Mouse (Mus musculus) heart, embryonic 16.5 days (tissue): ENCODE results near the gene Spaca4. TPM values are rescaled to one million over a fixed set of nuclear protein-coding genes. Genes with fewer than 3 reads are reported as not detected.

Experiments
- polyA plus RNA-seq: library from polyadenylated mRNA; unstranded; fragments of >200 nt; fragmentation: Nextera tagmentation; extraction: Ambion mirVana; gene quantifications from 2 replicates; pipeline ENCODE4 v1.2.1, GENCODE M21; 2015

The Spaca4 gene
- polyA plus RNA-seq, 1 experiment from 2014 or later: not detected

Other genes starting within 250 kb of the Spaca4 start
- gene Tulp2, start 243.9 kb downstream of the Spaca4 start, polyA plus RNA-seq: 0.35 and 0.71 TPM in 2 replicates
- not detected in 2 replicates for gene Gm45808, start 239.0 kb downstream of the Spaca4 start, polyA plus RNA-seq
- gene Dhdh, start 237.0 kb downstream of the Spaca4 start, polyA plus RNA-seq: 3.4 TPM in 2 replicates
- 156 and 160 TPM in 2 replicates for gene Nucb1, start 215.4 kb downstream of the Spaca4 start, polyA plus RNA-seq
- gene Ppp1r15a, start 199.5 kb downstream of the Spaca4 start, polyA plus RNA-seq: 25.0 and 27.1 TPM in 2 replicates
- 1.3 and 1.8 TPM in 2 replicates for gene Plekha4, start 199.5 kb downstream of the Spaca4 start, polyA plus RNA-seq
- 0.66 and 0.87 TPM in 2 replicates for gene Hsd17b14, start 170.9 kb downstream of the Spaca4 start, polyA plus RNA-seq
- 97.7 and 102 TPM in 2 replicates for gene Bcat2, start 155.7 kb downstream of the Spaca4 start, polyA plus RNA-seq
- 1.5 and 1.7 TPM in 2 replicates for gene Fgf21, start 110.3 kb downstream of the Spaca4 start, polyA plus RNA-seq
- gene Fut1, start 108.5 kb downstream of the Spaca4 start, polyA plus RNA-seq: 0.15 and 0.83 TPM in 2 replicates
- gene Izumo1, start 104.0 kb downstream of the Spaca4 start, polyA plus RNA-seq: 0.21 and 0.26 TPM in 2 replicates
- gene Rasip1, start 98.3 kb downstream of the Spaca4 start, polyA plus RNA-seq: 15.4 and 16.3 TPM in 2 replicates
- 7.6 and 9.0 TPM in 2 replicates for gene Mamstr, start 85.8 kb downstream of the Spaca4 start, polyA plus RNA-seq
- gene Fut2, start 59.4 kb downstream of the Spaca4 start, polyA plus RNA-seq: 1.5 and 1.6 TPM in 2 replicates
- 0.22 and 0.36 TPM in 2 replicates for gene Ntn5, start 41.8 kb downstream of the Spaca4 start, polyA plus RNA-seq
- gene Sec1, start 31.4 kb downstream of the Spaca4 start, polyA plus RNA-seq: 0.33 and 0.65 TPM in 2 replicates
- 4.2 and 5.1 TPM in 2 replicates for gene Car11, start 26.0 kb downstream of the Spaca4 start, polyA plus RNA-seq
- gene Dbp, start 20.7 kb downstream of the Spaca4 start, polyA plus RNA-seq: 3.0 and 3.6 TPM in 2 replicates
- gene Rpl18, start 10.4 kb downstream of the Spaca4 start, polyA plus RNA-seq: 520 and 591 TPM in 2 replicates
- 18.9 and 19.1 TPM in 2 replicates for gene Sphk2, start 7.8 kb downstream of the Spaca4 start, polyA plus RNA-seq
- gene Fam83e, start 4.6 kb downstream of the Spaca4 start, polyA plus RNA-seq: 0.39 and 0.84 TPM in 2 replicates
- 0.53 and 0.57 TPM in 2 replicates for gene Lmtk3, start 57.9 kb upstream of the Spaca4 start, polyA plus RNA-seq
- gene Sult2b1, start 58.9 kb upstream of the Spaca4 start, polyA plus RNA-seq: 0.66 and 0.72 TPM in 2 replicates
- 90.8 and 90.9 TPM in 2 replicates for gene Cyth2, start 88.8 kb upstream of the Spaca4 start, polyA plus RNA-seq
- 0.50 and 0.57 TPM in 2 replicates for gene Kcnj14, start 99.0 kb upstream of the Spaca4 start, polyA plus RNA-seq
- gene Grwd1, start 105.1 kb upstream of the Spaca4 start, polyA plus RNA-seq: 38.1 and 40.2 TPM in 2 replicates
- gene Kdelr1, start 147.0 kb upstream of the Spaca4 start, polyA plus RNA-seq: 64.9 and 76.1 TPM in 2 replicates
- 0.14 and 0.17 TPM in 2 replicates for gene Grin2d, start 152.6 kb upstream of the Spaca4 start, polyA plus RNA-seq
- 0.91 and 1.4 TPM in 2 replicates for gene Syngr4, start 170.9 kb upstream of the Spaca4 start, polyA plus RNA-seq
- 8.8 TPM in 2 replicates for gene Tmem143, start 171.1 kb upstream of the Spaca4 start, polyA plus RNA-seq
- 87.4 and 92.8 TPM in 2 replicates for gene Emp3, start 195.6 kb upstream of the Spaca4 start, polyA plus RNA-seq
- 3.8 and 3.9 TPM in 2 replicates for gene Ccdc114, start 198.3 kb upstream of the Spaca4 start, polyA plus RNA-seq